Mouse (Mus musculus) frontal cortex, postnatal 10 days (tissue): ENCODE measurements around the gene Nkx2-2.
"Not testable (repeated sequence)": the region's sequence is repeated elsewhere in the genome, so short reads cannot be mapped to it uniquely, and the experiment has no call there.

ENCODE experiments used
- DNase-seq, 2 experiments: peaks; one replicate each; pipeline ENCODE4 v3.0.0; 2022; ENCODE audit warnings: low spot score in 2 of 2, mixed read lengths in 1 of 2

Nkx2-2 gene

DNA sequence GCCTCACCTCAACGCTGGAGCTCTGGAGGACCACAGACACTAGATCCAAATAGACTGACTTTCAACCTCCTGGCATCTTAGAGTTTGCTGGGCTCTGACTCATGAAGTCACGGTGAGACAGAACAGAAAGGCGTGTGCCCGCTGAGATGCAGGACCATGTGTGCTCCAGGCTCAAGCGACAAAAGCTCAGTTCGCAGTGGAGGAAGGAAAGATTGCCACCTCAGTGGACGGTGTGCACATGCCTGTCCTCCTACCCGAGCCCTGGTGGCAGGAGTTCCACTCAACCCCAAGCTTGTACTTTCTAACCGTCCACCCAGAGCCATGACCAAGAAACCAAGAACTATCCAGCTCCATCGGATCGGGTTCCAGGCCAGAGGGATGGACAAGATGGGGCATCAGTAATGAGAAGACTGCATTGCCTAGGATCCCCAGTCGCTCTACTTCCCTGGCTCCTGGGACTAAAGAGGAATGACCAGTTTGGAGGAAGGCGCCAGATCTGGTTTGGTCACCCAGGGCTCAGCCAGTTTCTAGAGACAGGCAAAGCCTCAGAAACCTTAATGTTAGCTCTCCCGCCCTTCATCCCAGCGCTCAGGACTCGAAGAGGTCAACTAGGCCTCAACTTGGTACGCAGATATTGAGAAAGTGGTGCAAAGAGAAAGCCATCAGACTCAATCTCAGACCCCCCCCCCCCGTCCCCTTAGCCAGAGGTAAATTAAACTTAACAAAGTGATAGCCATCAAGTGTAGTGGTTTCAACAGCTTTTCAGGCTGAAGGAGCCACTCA, 11.9 kb downstream of the Nkx2-2 start:
- DNase-seq = no peak

DNA sequence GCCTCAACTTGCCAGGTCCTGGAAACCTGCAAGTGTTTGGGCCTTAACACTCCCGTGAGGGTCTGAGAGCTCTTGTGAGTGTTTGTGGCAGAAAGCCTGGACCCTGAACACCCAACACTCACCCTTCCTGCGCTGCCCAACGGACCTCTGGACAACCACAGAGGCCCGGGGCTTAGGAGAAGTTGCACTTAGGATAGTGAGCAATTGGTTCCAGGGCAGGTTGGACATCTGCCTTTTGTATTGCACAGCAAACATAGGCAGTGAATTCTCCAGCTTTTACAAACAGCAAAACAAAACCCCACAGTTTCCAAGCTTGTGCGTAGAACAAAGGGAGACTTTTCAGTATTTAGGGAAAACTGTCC, 12.8 kb downstream of the Nkx2-2 start:
- DNase-seq = no peak

- DNase-seq = no peak
Observed at GRCm38 (mm10) chr2:147180649-147181303, 13.3 kb downstream of the Nkx2-2 start.

- peak; percentile 64 to 76 for DNase-seq
Observed at GRCm38 (mm10) chr2:147178091-147179059, 15.7 kb downstream of the Nkx2-2 start.

DNA sequence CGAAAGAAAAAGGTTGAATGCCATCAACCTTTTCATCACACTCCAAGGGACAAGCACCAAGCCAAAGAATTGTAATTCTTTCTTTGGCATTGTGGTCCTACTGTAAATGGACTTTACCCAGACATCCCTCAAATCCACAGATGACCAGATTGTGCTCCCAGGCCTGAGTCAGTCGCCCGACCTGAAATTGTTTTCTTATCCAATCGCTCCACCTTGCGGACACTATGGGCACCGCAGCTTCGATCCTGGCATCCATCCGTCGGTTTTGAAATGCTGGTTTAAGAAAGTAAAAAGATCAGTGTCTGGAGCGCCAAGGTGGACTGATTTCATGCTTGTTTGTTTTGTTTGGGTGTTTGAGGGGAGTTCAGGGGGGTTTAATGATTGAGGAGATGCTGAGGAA, 16.4 kb downstream of the Nkx2-2 start:
- DNase-seq = peak in 1 of 2 experiments; percentile 78

DNA sequence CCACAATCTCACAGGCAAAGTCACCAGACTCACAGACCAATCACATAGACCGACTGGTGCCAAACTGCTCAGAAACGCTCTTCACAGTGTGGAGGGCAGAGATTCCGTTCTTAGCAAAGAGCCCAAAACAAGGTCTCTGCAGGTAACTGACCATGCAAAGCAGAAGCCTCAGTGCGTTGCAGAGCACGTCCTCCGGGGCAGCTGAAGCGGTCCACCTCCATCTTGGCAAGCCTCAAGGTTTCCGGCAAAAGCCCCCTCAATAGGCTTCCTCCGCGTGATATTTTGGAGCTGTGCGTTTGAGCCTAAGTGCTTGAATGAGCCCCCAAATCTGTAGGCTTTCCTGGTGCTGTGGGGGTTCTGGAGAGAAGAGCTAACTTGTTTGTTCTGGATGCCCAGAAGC, 18.7 kb downstream of the Nkx2-2 start:
- no peak for DNase-seq

- no peak for DNase-seq
Observed at GRCm38 (mm10) chr2:147173751-147174150, 20.3 kb downstream of the Nkx2-2 start.

- not testable (repeated sequence) for DNase-seq
Observed at GRCm38 (mm10) chr2:147170538-147170937, 23.5 kb downstream of the Nkx2-2 start.

DNA sequence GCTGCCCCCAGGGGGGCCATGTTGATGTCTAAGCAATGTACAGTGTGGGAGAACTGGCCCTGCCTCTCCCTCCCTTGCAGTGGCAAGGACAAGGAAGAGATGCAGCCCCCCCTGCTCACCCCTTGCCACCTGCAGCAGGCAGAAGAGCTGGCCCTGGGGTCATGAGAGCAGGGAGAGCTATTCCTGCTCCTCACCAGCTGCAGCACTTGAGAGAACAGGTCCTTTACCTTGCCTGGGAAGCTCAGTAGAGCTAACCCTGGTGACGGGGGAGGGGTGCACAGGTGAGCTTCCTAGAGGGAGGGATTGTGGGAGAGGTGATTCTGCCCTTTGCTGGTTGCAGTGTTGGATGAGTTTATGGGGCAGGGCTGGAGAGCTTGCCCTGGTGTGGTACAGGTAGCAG, 28.2 kb downstream of the Nkx2-2 start:
- no peak for DNase-seq

DNA sequence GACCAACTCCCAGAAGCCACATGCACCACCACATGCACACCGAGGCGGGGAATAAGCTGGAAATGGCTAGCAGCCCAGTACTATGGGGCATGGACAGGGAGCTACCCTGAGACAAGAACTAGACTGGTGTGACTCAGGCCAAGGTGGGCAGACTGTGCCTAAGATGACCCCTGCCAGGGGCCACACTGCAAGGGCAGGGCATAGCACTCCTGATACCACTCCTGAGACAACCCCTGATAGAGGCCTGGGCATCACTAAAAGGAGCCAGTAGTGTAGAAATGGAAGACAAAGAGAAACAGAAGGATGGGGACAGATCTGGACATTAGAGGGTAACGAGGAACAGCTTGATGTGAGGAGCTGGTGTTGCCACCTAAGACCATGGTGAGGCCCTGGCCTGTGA, 28.7 kb downstream of the Nkx2-2 start:
- no peak for DNase-seq

GRCm38 (mm10) chr2:147152543-147152942, 41.5 kb downstream of the Nkx2-2 start:
- no peak for DNase-seq
